Mouse (Mus musculus) myocyte (in vitro differentiated cells): ENCODE data around the gene Hdhd5.

Experiments
- MYOG ChIP-seq, 3 experiments: IDR thresholded peaks; one replicate each; pipeline ENCODE4 v1.6.1; 2011; ENCODE audit warnings: control low read depth in 2 of 3, low read depth in 2 of 3, mild to moderate bottlenecking in 2 of 3; ENCODE audit not compliant: insufficient read length in 2 of 3, control insufficient read depth in 1 of 3, insufficient read depth in 1 of 3
- POLR2A ChIP-seq: IDR thresholded peaks from one replicate; pipeline ENCODE4 v1.6.1; 2011; ENCODE audit warnings: low read depth, mild to moderate bottlenecking, control low read depth, moderate library complexity; ENCODE audit not compliant: insufficient read length
- SRF ChIP-seq: IDR thresholded peaks from one replicate; pipeline ENCODE4 v1.6.1; 2011; ENCODE audit warnings: low read depth; ENCODE audit not compliant: control insufficient read depth, insufficient read length
- USF1 ChIP-seq: IDR thresholded peaks from one replicate; pipeline ENCODE4 v1.6.1; 2011; ENCODE audit warnings: low read depth, mild to moderate bottlenecking, control low read depth, moderate library complexity

DNA sequence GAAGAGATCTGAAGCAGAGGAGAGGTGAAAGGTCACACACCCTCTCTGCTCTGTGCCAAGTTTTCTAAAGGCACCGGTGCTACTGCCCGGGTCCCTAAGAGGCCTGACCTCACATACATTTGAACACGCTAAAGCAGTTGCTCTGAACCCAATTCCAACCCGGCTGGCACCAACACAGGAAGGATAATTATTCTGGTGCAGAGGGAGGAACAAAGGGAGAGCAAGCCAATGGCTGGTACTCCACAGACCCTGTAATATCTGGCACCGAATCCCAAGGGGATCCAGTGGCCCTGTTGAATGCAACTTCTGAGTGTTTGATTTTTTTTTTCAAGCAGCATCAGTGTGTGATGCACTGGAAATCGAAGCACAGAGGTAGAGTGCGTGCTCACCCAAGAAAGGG lies 40.1 kb downstream of the Hdhd5 start:
- TF ChIP-seq USF1 (no peak), POLR2A (no peak), MYOG (IDR thresholded peaks at IDR 0.05; ENCODE audit: control insufficient read depth in 1 of 3, insufficient read depth in 1 of 3, insufficient read length in 2 of 3, low read depth in 2 of 3) (no peak), SRF (no peak)
